Mouse (Mus musculus): Measurements from ENCODE around the gene Espn.
A peak's percentile ranks its signal among the peaks of the same experiment; 100 is the strongest.

The Espn gene

DNA sequence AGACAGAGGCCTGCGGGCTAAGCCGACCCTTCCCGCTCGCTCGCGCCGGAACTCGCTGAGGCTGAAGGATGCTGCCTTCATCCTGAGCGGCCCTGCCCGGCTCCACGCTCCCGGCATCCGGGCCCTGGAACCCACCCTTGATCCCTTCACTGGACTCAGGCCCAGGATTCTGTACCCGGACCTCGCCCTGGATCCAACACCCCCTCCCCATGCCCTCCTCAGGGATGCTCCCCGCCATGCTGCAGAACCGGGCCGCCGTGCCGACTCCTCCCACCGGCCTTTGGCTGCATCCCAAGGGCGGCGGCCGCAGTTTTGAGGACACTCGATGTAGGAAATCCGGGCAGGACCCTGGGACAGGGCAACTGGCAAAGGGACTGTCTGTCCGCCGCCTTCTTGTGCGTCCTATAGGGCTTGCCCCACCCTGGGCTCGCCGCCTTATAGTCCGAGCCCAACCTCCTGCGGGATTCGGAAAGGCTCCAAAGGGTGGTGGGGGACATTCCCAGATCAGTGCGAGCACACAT lies 26.2 kb upstream of the Espn start:
- no peak for DNase-seq (ENCODE audit: low spot score)

- peak; percentile 75 for DNase-seq (ENCODE audit: low spot score)
These were observed 25.6 kb upstream of the Espn start, which contains the start of gene Acot7 for GRCm38 (mm10) chr4:152177537-152178343. Acot7 (plus strand) TSS chr4:152178134.

- no peak for DNase-seq (ENCODE audit: low spot score)
These were observed 25.0 kb upstream of the Espn start for GRCm38 (mm10) chr4:152177174-152177536.

GRCm38 (mm10) chr4:152176638-152177037 lies 24.5 kb upstream of the Espn start:
- no peak for DNase-seq (ENCODE audit: low spot score)

GRCm38 (mm10) chr4:152173956-152174355 lies 21.8 kb upstream of the Espn start:
- no peak for DNase-seq (ENCODE audit: low spot score)

DNA sequence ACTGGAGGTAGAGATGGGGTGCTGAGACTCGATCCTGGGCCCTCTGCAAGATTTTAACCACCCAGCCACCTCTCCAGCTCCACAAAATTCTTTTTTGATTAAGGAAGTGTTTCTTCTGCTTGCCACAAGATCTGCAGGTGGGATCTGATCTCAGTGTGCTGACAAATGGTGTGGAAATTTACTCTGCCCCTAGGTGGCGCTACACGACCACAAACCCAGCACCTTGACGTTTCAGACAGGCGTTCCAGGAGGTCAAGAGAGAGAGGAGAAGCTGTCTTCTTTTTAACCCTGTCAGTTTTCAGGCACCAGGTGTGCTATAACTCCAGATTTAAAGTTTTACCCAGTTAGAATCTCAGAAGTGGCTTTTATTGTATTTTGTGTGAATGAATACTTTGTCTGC lies 20.9 kb upstream of the Espn start:
- peak; percentile 83 for DNase-seq (ENCODE audit: low spot score)

DNA sequence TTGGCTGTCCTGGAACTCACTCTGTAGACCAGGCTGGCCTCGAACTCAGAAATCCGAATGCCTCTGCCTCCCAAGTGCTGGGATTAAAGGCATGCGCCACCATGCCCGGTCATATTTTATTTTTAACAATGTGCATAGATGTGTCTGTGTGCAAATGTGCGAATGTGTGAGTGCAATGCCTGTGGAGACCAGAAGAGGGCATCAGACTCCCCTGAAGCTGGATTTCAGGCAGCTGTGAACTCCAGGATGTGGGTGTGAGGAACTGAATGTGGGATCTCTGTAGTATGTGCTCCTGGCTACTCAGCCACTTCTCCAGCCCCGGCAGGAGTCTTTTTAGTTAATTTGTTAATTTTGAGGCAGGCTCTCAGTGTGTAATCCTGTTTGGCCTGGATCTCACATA lies 19.4 kb upstream of the Espn start:
- no peak for DNase-seq (ENCODE audit: low spot score)

DNA sequence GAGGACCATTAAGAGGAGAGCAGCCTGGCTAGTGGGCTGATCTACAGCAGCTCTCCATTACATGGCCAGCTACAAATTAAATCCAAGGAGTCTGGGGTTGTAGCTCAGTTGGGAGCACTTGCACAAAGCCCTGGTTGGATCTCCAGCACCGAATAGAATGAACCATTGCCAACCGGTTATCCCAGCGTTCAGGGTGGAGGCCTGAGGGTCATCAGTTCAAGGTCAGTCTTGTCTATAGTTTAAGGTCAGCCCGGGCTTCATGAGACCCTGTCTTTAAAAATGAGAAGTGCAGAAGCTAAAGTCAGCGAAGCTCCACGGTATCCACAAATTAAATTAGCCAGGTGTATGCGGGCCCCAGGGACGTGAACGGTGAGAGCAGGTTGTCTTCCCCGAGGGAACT lies 18.1 kb upstream of the Espn start:
- no peak for DNase-seq (ENCODE audit: low spot score)

DNA sequence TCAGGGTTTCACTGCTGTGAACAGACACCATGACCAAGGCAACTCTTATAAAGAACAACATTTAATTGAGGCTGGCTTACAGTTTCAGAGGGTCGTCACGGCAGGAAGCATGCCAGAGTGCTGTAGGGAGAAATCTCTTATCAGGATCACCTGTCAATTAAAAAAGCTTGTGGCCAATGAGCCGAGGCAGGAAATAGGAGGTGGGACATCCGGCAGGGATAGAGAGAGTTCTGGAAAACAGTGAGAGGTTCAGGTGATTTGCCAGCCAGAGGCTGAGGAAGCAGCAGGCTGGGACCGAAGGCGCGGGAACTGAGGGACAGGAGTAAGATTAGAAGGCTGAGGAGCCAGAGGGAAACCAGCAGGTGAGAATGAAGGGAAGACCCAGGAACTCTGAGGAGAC lies 16.9 kb upstream of the Espn start:
- no peak for DNase-seq (ENCODE audit: low spot score)

GRCm38 (mm10) chr4:152168052-152168451 lies 15.9 kb upstream of the Espn start:
- DNase-seq (ENCODE audit: low spot score), result no peak

- DNase-seq (ENCODE audit: low spot score), result no peak
These were observed 13.1 kb upstream of the Espn start for GRCm38 (mm10) chr4:152165036-152165931.

DNA sequence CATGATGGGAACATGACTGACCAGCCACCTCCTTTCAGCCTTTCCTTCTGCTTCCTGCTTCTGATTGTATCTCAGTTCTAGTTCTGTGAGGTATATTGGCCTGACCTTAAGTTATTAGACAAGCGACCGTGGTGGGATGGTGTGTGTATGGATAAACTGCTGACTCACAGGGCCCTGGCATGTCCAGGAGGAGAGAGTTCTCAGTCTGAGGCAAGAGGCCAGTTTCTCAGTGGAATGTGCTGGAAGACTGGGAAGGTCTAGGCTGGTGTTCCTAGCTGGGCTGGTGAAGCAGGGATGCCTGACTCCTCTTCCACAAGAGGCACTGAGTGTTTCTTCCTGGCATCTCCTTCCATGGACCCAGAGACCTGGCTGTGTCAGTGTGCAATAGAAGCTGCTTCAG lies 10.6 kb upstream of the Espn start:
- no peak for DNase-seq (ENCODE audit: low spot score)

DNA sequence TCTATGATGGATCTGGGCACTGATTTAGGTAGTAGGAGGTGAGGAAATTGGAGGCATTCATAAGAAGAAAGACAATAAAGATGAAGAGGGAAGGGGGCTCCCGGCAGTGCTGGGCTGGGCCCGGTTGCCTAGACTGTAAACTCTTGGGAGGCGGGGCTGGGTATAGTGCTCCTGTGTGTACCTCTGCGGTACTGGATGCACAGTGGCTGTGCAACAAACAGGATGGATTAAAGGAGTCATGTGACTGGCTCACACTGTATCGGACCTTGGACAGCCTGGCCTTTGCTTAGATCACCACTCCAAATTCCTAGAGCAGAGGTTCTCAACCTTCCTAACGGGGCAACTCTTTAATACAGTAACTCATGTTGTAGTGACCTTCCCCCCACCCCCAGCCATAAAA lies 9.4 kb upstream of the Espn start:
- no peak for DNase-seq (ENCODE audit: low spot score)

- DNase-seq (ENCODE audit: low spot score), result no peak
These were observed 8.6 kb upstream of the Espn start for GRCm38 (mm10) chr4:152160748-152161147.

GRCm38 (mm10) chr4:152159285-152159678 lies 7.1 kb upstream of the Espn start:
- DNase-seq (ENCODE audit: low spot score), result no peak

DNA sequence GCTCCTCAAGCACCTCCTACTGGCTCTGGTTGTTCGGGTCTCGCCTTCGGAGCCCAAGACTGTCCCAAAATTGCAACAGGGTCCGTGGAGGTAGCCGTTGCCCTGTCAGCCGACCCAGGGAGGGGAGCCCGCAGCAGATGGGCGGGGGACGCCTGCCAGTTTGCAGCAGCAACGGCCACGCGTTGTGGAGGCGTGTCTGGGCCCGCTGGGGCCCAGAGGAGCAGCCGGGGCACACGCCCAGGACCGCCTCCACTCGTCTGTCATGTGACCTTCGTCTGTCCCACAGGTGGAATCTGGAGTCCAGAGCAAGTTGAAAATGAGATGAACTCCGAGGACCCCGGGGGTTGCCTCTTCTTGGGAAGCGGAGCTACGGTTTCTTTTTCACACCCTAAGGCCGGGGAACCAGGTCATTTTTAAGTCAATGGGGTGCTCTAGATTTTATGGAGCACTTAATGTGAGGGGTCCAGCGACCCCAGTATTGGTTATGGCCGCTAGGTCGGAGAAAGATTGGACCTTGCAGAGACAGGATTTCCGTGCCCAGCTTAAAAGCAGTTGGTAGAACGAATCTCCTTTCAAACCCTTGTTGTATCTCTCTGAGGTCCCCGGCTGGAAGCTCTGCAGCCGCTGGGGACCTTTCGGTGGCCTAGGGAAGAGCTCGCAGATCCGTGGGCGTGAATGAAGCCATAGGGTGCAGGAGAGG lies 6.6 kb upstream of the Espn start, which contains the start of gene Hes2:
Gene Hes2 (plus strand): TSS at position 283 of the 700 bp plus-strand sequence.
- DNase-seq (ENCODE audit: low spot score), result no peak

GRCm38 (mm10) chr4:152157779-152158584 lies 5.8 kb upstream of the Espn start:
- no peak for DNase-seq (ENCODE audit: low spot score)

DNA sequence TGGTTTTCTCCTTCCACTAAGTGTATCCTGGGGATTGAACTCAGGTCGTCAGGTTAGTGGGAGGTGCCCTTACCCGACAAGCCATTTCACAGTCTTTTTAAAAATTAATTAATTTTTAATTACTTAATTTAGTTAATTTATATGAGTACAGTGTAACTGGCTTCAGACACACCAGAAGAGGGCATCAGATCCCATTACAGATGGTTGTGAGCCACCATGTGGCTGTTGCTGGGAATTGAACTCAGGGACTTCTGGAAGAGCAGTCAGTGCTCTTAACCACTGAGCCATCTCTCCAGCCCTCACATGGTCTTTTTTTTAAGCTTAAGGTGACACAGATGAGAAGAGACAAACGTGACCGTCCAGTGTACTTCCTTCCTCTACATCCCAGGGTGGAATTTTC lies 2.8 kb upstream of the Espn start:
- DNase-seq (ENCODE audit: low spot score), result no peak

DNA sequence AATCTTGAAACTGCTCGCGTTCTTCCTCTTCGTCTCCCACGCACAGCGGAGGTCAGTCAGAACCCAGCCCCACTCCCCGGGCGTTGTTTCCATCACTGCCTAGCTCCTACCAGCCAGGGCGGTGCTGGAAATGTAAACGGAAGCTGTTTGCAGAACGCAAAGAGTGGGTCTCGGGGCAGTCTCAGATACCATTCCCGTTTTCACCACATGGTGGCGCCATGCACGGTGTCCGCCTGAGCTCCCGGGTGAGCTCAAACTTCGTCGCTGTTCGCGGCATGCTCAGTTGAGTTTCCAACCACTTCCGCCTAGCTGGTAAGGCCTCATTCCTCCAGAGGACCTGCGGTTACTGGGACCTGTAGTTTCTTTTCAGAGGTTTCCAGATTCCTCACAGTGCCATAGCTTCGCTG lies 1.6 kb upstream of the Espn start:
- DNase-seq (ENCODE audit: low spot score), result no peak

DNA sequence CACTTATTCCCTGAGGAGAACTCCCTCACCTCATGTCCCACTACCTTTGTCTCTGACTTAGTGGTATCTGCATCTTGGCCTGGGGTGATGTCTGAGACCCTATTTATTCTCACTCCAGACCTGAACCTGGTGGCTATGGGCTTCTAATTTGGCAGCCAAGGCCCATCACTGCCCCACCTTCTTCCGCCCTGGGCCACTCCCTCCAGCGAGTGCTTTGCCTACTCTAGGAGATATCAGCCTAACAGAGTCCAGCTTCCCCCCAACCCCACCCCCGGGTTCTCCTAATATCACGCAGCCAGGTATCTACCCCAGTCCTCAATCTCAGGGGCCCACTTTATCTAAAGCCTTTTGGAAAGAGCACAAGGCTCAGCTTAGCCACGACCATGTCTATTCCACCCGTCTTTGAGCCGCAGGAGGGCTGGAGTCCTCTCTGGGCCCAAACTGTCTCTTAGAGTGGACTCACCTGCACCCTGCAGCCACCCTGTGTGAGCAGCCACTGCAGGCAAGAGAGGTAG lies 663 bp downstream of the Espn start:
- no peak for DNase-seq (ENCODE audit: low spot score)

DNA sequence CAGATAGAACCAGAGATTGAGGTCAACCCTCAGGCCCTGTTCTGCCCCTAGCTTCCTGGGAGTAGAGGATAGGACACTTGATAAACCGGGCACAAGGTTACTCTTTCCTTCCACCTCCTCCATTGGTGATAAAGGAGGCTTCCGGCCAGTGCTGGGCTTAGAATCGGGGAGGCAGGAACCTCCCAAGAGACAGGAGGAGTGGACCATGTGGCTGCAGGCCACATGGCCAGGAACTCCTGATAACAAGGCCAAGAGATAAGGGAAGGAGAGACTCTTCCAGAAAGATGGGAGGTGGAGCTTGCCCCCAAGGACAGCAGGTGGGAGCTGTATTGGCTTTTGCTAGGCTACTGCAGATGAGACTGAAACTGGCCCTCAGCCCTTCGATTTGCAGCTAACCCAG lies 1.6 kb downstream of the Espn start:
- DNase-seq (ENCODE audit: low spot score), result no peak
